Mouse (Mus musculus): ENCODE results near the gene Bend3. TPM values are rescaled to one million over a fixed set of nuclear protein-coding genes. Genes with fewer than 3 reads are reported as not detected.

Gene Bend3
- polyA plus RNA-seq, 1 experiment, result not detected

GRCm38 (mm10) chr10:43475376-43475775 lies 3.3 kb upstream of the Bend3 start:
- Histone ChIP-seq H3K27ac (ENCODE audit: insufficient read depth, low read depth, low read length) (no peak overlapping the region), H3K4me1 (ENCODE audit: control insufficient read depth, insufficient read depth, low read length) (peaks cover 4% of the 10 kb centered on the region; the same call in 1 of the 2 replicates), H3K4me3 (ENCODE audit: insufficient read depth, low read depth, low read length) (no peak overlapping the region)
- 49% methylated on average over 4 of the region's 4 CpGs for WGBS
- no peak for TF ChIP-seq POLR2A (IDR thresholded peaks at IDR 0.05; ENCODE audit: insufficient read depth, low read depth, low read length)
- TF ChIP-seq CTCF (IDR thresholded peaks at IDR 0.05; ENCODE audit: insufficient read depth, low read depth, low read length), result no peak

GRCm38 (mm10) chr10:43477459-43477858 lies 1.2 kb upstream of the Bend3 start:
- TF ChIP-seq CTCF (IDR thresholded peaks at IDR 0.05; ENCODE audit: insufficient read depth, low read depth, low read length) (no peak), POLR2A (IDR thresholded peaks at IDR 0.05; ENCODE audit: insufficient read depth, low read depth, low read length) (no peak)
- H3K27ac ChIP-seq (ENCODE audit: insufficient read depth, low read depth, low read length), result no peak overlapping the region
- H3K4me1 ChIP-seq (ENCODE audit: control insufficient read depth, insufficient read depth, low read length), result peaks cover 4% of the 10 kb centered on the region; the same call in 1 of the 2 replicates
- no peak overlapping the region for H3K4me3 ChIP-seq (ENCODE audit: insufficient read depth, low read depth, low read length)
- 40% methylated on average over 9 of the region's 9 CpGs for WGBS

GRCm38 (mm10) chr10:43477865-43478681 lies 558 bp upstream of the Bend3 start:
- Histone ChIP-seq H3K27ac (ENCODE audit: insufficient read depth, low read depth, low read length) (no peak overlapping the region), H3K4me1 (ENCODE audit: control insufficient read depth, insufficient read depth, low read length) (peaks cover 4% of the 10 kb centered on the region), H3K4me3 (ENCODE audit: insufficient read depth, low read depth, low read length) (peak overlapping the region; percentile 82)
- 4% methylated on average over 42 of the region's 42 CpGs for WGBS
- TF ChIP-seq CTCF (IDR thresholded peaks at IDR 0.05; ENCODE audit: insufficient read depth, low read depth, low read length) (no peak), POLR2A (IDR thresholded peaks at IDR 0.05; ENCODE audit: insufficient read depth, low read depth, low read length) (no peak)

GRCm38 (mm10) chr10:43479436-43480157 lies 966 bp downstream of the Bend3 start:
- no peak; the same call in none of the 2 replicates for TF ChIP-seq POLR2A (IDR thresholded peaks at IDR 0.05; ENCODE audit: insufficient read depth, low read depth, low read length)
- peak; percentile 87 for TF ChIP-seq CTCF (IDR thresholded peaks at IDR 0.05; ENCODE audit: insufficient read depth, low read depth, low read length)
- WGBS, result under 1% methylated on average over 102 of the region's 103 CpGs
- Histone ChIP-seq H3K27ac (ENCODE audit: insufficient read depth, low read depth, low read length) (0 out of 2 replicates have a peak overlapping the region, but pooled peaks have one; percentile 11), H3K4me3 (ENCODE audit: insufficient read depth, low read depth, low read length) (peak overlapping the region; percentile 82), H3K4me1 (ENCODE audit: control insufficient read depth, insufficient read depth, low read length) (peaks cover 12% of the 10 kb centered on the region)

- H3K4me1 ChIP-seq (ENCODE audit: control insufficient read depth, insufficient read depth, low read length), result peaks cover 12% of the 10 kb centered on the region
- WGBS, result 22% methylated on average over 13 of the region's 13 CpGs
- TF ChIP-seq POLR2A (IDR thresholded peaks at IDR 0.05; ENCODE audit: insufficient read depth, low read depth, low read length), result no peak
- no peak for TF ChIP-seq CTCF (IDR thresholded peaks at IDR 0.05; ENCODE audit: insufficient read depth, low read depth, low read length)
- peak overlapping the region; percentile 82; the same call in 1 of the 2 replicates for H3K4me3 ChIP-seq (ENCODE audit: insufficient read depth, low read depth, low read length)
- no peak overlapping the region for H3K27ac ChIP-seq (ENCODE audit: insufficient read depth, low read depth, low read length)
Observed at GRCm38 (mm10) chr10:43480227-43480849, 1.7 kb downstream of the Bend3 start.

- Histone ChIP-seq H3K4me3 (ENCODE audit: insufficient read depth, low read depth, low read length) (no peak overlapping the region), H3K27ac (ENCODE audit: insufficient read depth, low read depth, low read length) (no peak overlapping the region), H3K4me1 (ENCODE audit: control insufficient read depth, insufficient read depth, low read length) (peaks cover 12% of the 10 kb centered on the region)
- TF ChIP-seq POLR2A (IDR thresholded peaks at IDR 0.05; ENCODE audit: insufficient read depth, low read depth, low read length) (no peak), CTCF (IDR thresholded peaks at IDR 0.05; ENCODE audit: insufficient read depth, low read depth, low read length) (no peak)
- WGBS, result 66% methylated on average over 4 of the region's 4 CpGs
Observed at GRCm38 (mm10) chr10:43481179-43481578, 2.5 kb downstream of the Bend3 start.

- TF ChIP-seq POLR2A (IDR thresholded peaks at IDR 0.05; ENCODE audit: insufficient read depth, low read depth, low read length) (no peak), CTCF (IDR thresholded peaks at IDR 0.05; ENCODE audit: insufficient read depth, low read depth, low read length) (no peak)
- Histone ChIP-seq H3K4me1 (ENCODE audit: control insufficient read depth, insufficient read depth, low read length) (peaks cover 12% of the 10 kb centered on the region), H3K4me3 (ENCODE audit: insufficient read depth, low read depth, low read length) (no peak overlapping the region), H3K27ac (ENCODE audit: insufficient read depth, low read depth, low read length) (no peak overlapping the region)
- 98% methylated on average over 5 of the region's 5 CpGs for WGBS
Observed at GRCm38 (mm10) chr10:43482021-43482420, 3.4 kb downstream of the Bend3 start.

GRCm38 (mm10) chr10:43483426-43483995 lies 4.9 kb downstream of the Bend3 start:
- Histone ChIP-seq H3K4me3 (ENCODE audit: insufficient read depth, low read depth, low read length) (no peak overlapping the region), H3K4me1 (ENCODE audit: control insufficient read depth, insufficient read depth, low read length) (peaks cover 8% of the 10 kb centered on the region), H3K27ac (ENCODE audit: insufficient read depth, low read depth, low read length) (no peak overlapping the region)
- TF ChIP-seq CTCF (IDR thresholded peaks at IDR 0.05; ENCODE audit: insufficient read depth, low read depth, low read length), result no peak
- no peak for TF ChIP-seq POLR2A (IDR thresholded peaks at IDR 0.05; ENCODE audit: insufficient read depth, low read depth, low read length)
- 34% methylated on average over 9 of the region's 9 CpGs for WGBS
